Mouse (Mus musculus): Measurements from ENCODE around the gene Lrrc3c. TPM values are rescaled to one million over a fixed set of nuclear protein-coding genes. Genes with fewer than 3 reads are reported as not detected.

Lrrc3c gene
- total RNA-seq, 1 experiment from 2014 or later, result not detected

Other genes with a start within 250 kb of the Lrrc3c start
- 0.30 TPM in 1 of 2 replicates, not detected in the other for gene Ppp1r1b, start 249.9 kb upstream of the Lrrc3c start, total RNA-seq (2017)
- gene Stard3, start 239.9 kb upstream of the Lrrc3c start, total RNA-seq (2017), result 16.5 and 24.5 TPM in 2 replicates
- gene Tcap, start 214.5 kb upstream of the Lrrc3c start, total RNA-seq (2017), result 0.56 TPM in 1 of 2 replicates, not detected in the other
- gene Pnmt, start 211.8 kb upstream of the Lrrc3c start, total RNA-seq (2017), result not detected in 2 replicates
- 5.6 and 7.4 TPM in 2 replicates for gene Pgap3, start 197.8 kb upstream of the Lrrc3c start, total RNA-seq (2017)
- not detected in 2 replicates for gene Erbb2, start 185.8 kb upstream of the Lrrc3c start, total RNA-seq (2017)
- gene Mien1, start 159.3 kb upstream of the Lrrc3c start, total RNA-seq (2017), result 18.2 and 42.3 TPM in 2 replicates
- not detected in 2 replicates for gene Grb7, start 151.9 kb upstream of the Lrrc3c start, total RNA-seq (2017)
- 0.89 and 5.7 TPM in 2 replicates for gene Ikzf3, start 52.3 kb upstream of the Lrrc3c start, total RNA-seq (2017)
- gene Zpbp2, start 47.2 kb upstream of the Lrrc3c start, total RNA-seq (2017), result not detected in 2 replicates
- 19.9 and 28.1 TPM in 2 replicates for gene Ormdl3, start 10.9 kb upstream of the Lrrc3c start, total RNA-seq (2017)
- 0.69 and 4.6 TPM in 2 replicates for gene Gm12355, start 27.4 kb downstream of the Lrrc3c start, total RNA-seq (2017)
- not detected in 2 replicates for gene Gsdma3, start 28.1 kb downstream of the Lrrc3c start, total RNA-seq (2017)
- gene Gsdma2, start 48.5 kb downstream of the Lrrc3c start, total RNA-seq (2017), result not detected in 2 replicates
- not detected in 2 replicates for gene Gsdma, start 66.1 kb downstream of the Lrrc3c start, total RNA-seq (2017)
- 50.2 and 59.3 TPM in 2 replicates for gene Psmd3, start 84.3 kb downstream of the Lrrc3c start, total RNA-seq (2017)
- not detected in 2 replicates for gene Csf3, start 103.0 kb downstream of the Lrrc3c start, total RNA-seq (2017)
- 25.7 and 30.2 TPM in 2 replicates for gene Med24, start 131.1 kb downstream of the Lrrc3c start, total RNA-seq (2017)
- gene Thra, start 142.3 kb downstream of the Lrrc3c start, total RNA-seq (2017), result 25.3 and 36.8 TPM in 2 replicates
- gene Nr1d1, start 177.0 kb downstream of the Lrrc3c start, total RNA-seq (2017), result 0.81 and 1.8 TPM in 2 replicates
- 81.7 and 82.7 TPM in 2 replicates for gene Msl1, start 197.2 kb downstream of the Lrrc3c start, total RNA-seq (2017)
- gene Casc3, start 206.6 kb downstream of the Lrrc3c start, total RNA-seq (2017), result 22.8 and 34.9 TPM in 2 replicates
- 0.40 and 0.75 TPM in 2 replicates for gene Rapgefl1, start 238.5 kb downstream of the Lrrc3c start, total RNA-seq (2017)

All from hematopoietic stem cell, adult 5-6 weeks (primary cell).